Mouse (Mus musculus) cerebellum, adult 2 months (tissue): ENCODE data around the gene Imp3.

Experiments
- CTCF ChIP-seq: fragments of 200-500 bp; IDR thresholded peaks from 2 replicates; pipeline ENCODE4 v1.5.1; 2011; ENCODE audit warnings: low read depth, mild to moderate bottlenecking, control low read depth, low read length, moderate library complexity, borderline replicate concordance; ENCODE audit not compliant: insufficient read depth
- POLR2A ChIP-seq: fragments of 200-500 bp; IDR thresholded peaks from 2 replicates; pipeline ENCODE4 v1.6.1; 2011; ENCODE audit warnings: low read length, control low read depth, borderline replicate concordance; ENCODE audit not compliant: insufficient read depth

DNA sequence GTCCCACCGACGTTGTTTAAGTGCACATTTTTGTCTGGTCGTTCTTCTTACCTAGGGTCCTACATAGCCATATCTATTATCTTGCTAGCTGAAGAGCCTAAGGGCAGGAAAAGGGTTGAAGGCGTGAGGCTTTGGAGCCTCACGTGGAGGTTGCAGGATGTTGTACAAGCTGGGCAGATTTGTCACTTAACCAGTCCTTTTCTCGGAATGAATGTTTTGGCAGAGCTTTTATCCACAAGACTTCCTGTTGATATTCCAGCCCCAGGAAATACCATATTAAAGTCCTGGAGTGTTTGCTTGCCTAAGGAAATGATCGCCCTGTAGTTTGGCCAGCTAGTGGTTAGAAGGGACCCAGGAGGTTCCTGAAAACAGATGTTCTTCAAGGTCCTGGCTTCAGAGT lies 1.1 kb downstream of the Imp3 start:
- no peak for TF ChIP-seq POLR2A
- no peak for TF ChIP-seq CTCF
